Mouse (Mus musculus): ENCODE results near the gene Trpm3. TPM values are rescaled to one million over a fixed set of nuclear protein-coding genes. Genes with fewer than 3 reads are reported as not detected.
"Not testable (repeated sequence)": the region's sequence is repeated elsewhere in the genome, so short reads cannot be mapped to it uniquely, and the experiment has no call there.

The Trpm3 gene
- polyA plus RNA-seq, 1 experiment: not detected

DNA sequence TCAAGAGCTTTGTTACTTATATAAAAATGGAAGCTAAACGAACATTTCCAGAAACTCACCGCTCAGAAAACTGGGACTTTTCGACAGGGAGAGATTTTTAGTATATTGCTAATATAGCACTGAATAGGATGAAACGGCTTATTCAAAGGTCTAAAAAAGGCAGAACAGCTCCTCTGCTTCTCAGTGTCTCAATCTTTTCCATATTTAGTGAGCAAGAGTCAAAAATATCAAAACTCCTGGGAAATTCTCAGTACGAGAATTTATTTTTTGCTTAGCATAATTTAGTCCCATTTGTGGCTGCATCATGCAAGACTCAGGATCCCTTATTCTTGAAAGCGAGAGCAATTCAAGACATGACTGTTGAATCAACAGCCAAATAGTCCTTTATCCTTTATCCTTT is 884.1 kb downstream of the Trpm3 start:
- Histone ChIP-seq H3K4me3 (replicated peaks) (no peak overlapping the region), H3K4me1 (no peaks in the 10 kb centered on the region), H3K9me3 (no peaks in the 10 kb centered on the region), H3K27me3 (replicated peaks) (no peaks in the 10 kb centered on the region), H3K36me3 (replicated peaks; ENCODE audit: low read length) (no peaks in the 10 kb centered on the region)
- no peak for TF ChIP-seq GATA1 (IDR thresholded peaks at IDR 0.05; ENCODE audit: borderline replicate concordance, low read length)
- no peak for TF ChIP-seq FLI1 (IDR thresholded peaks at IDR 0.05; ENCODE audit: low read length)

DNA sequence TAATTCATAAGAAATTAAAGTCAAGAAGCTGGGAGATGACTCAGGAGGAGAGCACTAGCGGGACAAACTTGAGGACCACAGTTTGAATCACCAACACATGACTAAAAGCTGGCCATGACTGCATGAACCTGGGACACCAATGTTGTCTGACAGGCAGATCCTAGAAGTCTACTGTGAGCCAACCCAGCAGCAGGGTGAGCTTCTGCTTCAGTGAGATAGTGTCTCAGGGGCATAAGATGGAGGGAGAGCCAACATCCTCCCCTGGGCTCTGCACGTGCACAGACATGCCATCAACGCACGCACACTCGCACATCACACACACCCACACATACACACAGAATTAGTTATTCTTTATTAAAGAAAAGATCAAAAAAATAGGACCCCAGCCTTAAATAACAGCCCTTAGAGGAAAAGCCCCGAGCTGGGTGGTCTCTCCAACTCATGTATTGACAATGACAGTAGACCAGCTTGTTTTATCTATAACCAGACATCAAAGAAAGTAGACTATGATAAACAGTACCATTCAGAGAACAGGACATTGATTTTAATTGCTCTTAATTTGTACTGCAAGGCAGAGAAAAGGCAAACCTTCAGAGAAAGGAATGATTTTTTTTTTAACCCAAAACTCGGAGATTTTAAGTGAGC is 884.6 kb downstream of the Trpm3 start:
- Histone ChIP-seq H3K27me3 (replicated peaks) (no peaks in the 10 kb centered on the region), H3K36me3 (replicated peaks; ENCODE audit: low read length) (no peaks in the 10 kb centered on the region), H3K4me3 (replicated peaks) (no peak overlapping the region), H3K4me1 (no peaks in the 10 kb centered on the region), H3K9me3 (no peaks in the 10 kb centered on the region)
- TF ChIP-seq FLI1 (IDR thresholded peaks at IDR 0.05; ENCODE audit: low read length): no peak
- no peak for TF ChIP-seq GATA1 (IDR thresholded peaks at IDR 0.05; ENCODE audit: borderline replicate concordance, low read length)

GRCm38 (mm10) chr19:23024821-23025220 is 886.0 kb downstream of the Trpm3 start:
- Histone ChIP-seq H3K4me1 (no peaks in the 10 kb centered on the region), H3K4me3 (replicated peaks) (no peak overlapping the region), H3K27me3 (replicated peaks) (no peaks in the 10 kb centered on the region), H3K9me3 (peaks cover 3% of the 10 kb centered on the region; the same call in 1 of the 2 replicates), H3K36me3 (replicated peaks; ENCODE audit: low read length) (no peaks in the 10 kb centered on the region)
- no peak for TF ChIP-seq FLI1 (IDR thresholded peaks at IDR 0.05; ENCODE audit: low read length)
- no peak for TF ChIP-seq GATA1 (IDR thresholded peaks at IDR 0.05; ENCODE audit: borderline replicate concordance, low read length)

- Histone ChIP-seq H3K27me3 (replicated peaks) (no peaks in the 10 kb centered on the region), H3K36me3 (replicated peaks; ENCODE audit: low read length) (no peaks in the 10 kb centered on the region), H3K9me3 (peaks cover 3% of the 10 kb centered on the region; the same call in 1 of the 2 replicates), H3K4me3 (replicated peaks) (no peak overlapping the region), H3K4me1 (no peaks in the 10 kb centered on the region)
- TF ChIP-seq FLI1 (IDR thresholded peaks at IDR 0.05; ENCODE audit: low read length): no peak
- no peak for TF ChIP-seq GATA1 (IDR thresholded peaks at IDR 0.05; ENCODE audit: borderline replicate concordance, low read length)
Measured at GRCm38 (mm10) chr19:23026427-23026826, 887.6 kb downstream of the Trpm3 start.

DNA sequence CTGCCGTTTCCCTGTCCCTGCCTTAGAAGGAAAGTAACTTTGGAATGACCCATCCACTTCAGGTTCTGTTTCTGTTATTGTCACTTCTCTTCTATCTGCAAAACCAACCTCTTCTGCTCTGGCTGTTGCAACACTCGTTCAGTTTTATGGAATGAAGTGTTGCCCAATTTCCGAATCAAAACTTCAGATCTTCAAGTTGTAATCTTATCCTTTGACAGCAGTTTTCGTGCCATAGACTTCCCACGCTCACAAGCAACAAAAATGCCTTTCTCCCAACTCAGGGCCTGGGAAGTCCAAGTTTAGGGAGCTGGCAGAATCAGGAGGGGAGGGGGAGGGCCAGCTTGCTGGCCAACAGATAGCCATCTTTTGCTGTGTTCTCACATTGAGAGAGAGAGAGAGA is 889.4 kb downstream of the Trpm3 start:
- Histone ChIP-seq H3K27me3 (replicated peaks) (no peaks in the 10 kb centered on the region), H3K9me3 (peaks cover 8% of the 10 kb centered on the region), H3K36me3 (replicated peaks; ENCODE audit: low read length) (no peaks in the 10 kb centered on the region), H3K4me1 (no peaks in the 10 kb centered on the region), H3K4me3 (replicated peaks) (no peak overlapping the region)
- TF ChIP-seq GATA1 (IDR thresholded peaks at IDR 0.05; ENCODE audit: borderline replicate concordance, low read length) (no peak), FLI1 (IDR thresholded peaks at IDR 0.05; ENCODE audit: low read length) (no peak)

GRCm38 (mm10) chr19:23033343-23033742 is 894.5 kb downstream of the Trpm3 start:
- not testable (repeated sequence) for H3K4me1 ChIP-seq; H3K9me3 ChIP-seq; H3K27me3 ChIP-seq (replicated peaks); H3K36me3 ChIP-seq (replicated peaks; ENCODE audit: low read length); H3K4me3 ChIP-seq (replicated peaks)

- Histone ChIP-seq H3K4me3 (replicated peaks) (no peak overlapping the region), H3K4me1 (no peaks in the 10 kb centered on the region; the same call in 1 of the 2 replicates), H3K36me3 (replicated peaks; ENCODE audit: low read length) (no peaks in the 10 kb centered on the region), H3K9me3 (peaks cover 6% of the 10 kb centered on the region), H3K27me3 (replicated peaks) (peaks cover 3% of the 10 kb centered on the region)
- TF ChIP-seq FLI1 (IDR thresholded peaks at IDR 0.05; ENCODE audit: low read length) (no peak), GATA1 (IDR thresholded peaks at IDR 0.05; ENCODE audit: borderline replicate concordance, low read length) (no peak)
Measured at GRCm38 (mm10) chr19:23034117-23034516, 895.3 kb downstream of the Trpm3 start.

- peaks cover 5% of the 10 kb centered on the region for H3K9me3 ChIP-seq
- no peak overlapping the region for H3K4me3 ChIP-seq (replicated peaks)
- TF ChIP-seq GATA1 (IDR thresholded peaks at IDR 0.05; ENCODE audit: borderline replicate concordance, low read length): no peak
- no peak for TF ChIP-seq FLI1 (IDR thresholded peaks at IDR 0.05; ENCODE audit: low read length)
Measured at GRCm38 (mm10) chr19:23034933-23035332, 896.1 kb downstream of the Trpm3 start.

GRCm38 (mm10) chr19:23035786-23036185 is 896.9 kb downstream of the Trpm3 start:
- Histone ChIP-seq H3K27me3 (replicated peaks) (peaks cover 3% of the 10 kb centered on the region), H3K36me3 (replicated peaks; ENCODE audit: low read length) (no peaks in the 10 kb centered on the region)

More at GRCm38 (mm10) chr19:23034933-23035332, 896.1 kb downstream of the Trpm3 start:
- H3K36me3 ChIP-seq (replicated peaks; ENCODE audit: low read length): no peaks in the 10 kb centered on the region
- no peaks in the 10 kb centered on the region; the same call in 1 of the 2 replicates for H3K4me1 ChIP-seq
- peaks cover 3% of the 10 kb centered on the region for H3K27me3 ChIP-seq (replicated peaks)

GRCm38 (mm10) chr19:23036782-23037477 is 898.1 kb downstream of the Trpm3 start:
- H3K9me3 ChIP-seq: peaks cover 5% of the 10 kb centered on the region
- H3K4me3 ChIP-seq (replicated peaks): no peak overlapping the region
- H3K4me1 ChIP-seq: no peaks in the 10 kb centered on the region; the same call in 1 of the 2 replicates
- no peaks in the 10 kb centered on the region for H3K36me3 ChIP-seq (replicated peaks; ENCODE audit: low read length)
- H3K27me3 ChIP-seq (replicated peaks): peaks cover 5% of the 10 kb centered on the region
- TF ChIP-seq FLI1 (IDR thresholded peaks at IDR 0.05; ENCODE audit: low read length) (no peak), GATA1 (IDR thresholded peaks at IDR 0.05; ENCODE audit: borderline replicate concordance, low read length) (no peak)

More at GRCm38 (mm10) chr19:23035786-23036185, 896.9 kb downstream of the Trpm3 start:
- TF ChIP-seq FLI1 (IDR thresholded peaks at IDR 0.05; ENCODE audit: low read length) (no peak), GATA1 (IDR thresholded peaks at IDR 0.05; ENCODE audit: borderline replicate concordance, low read length) (no peak)
- H3K4me3 ChIP-seq (replicated peaks): no peak overlapping the region
- peaks cover 5% of the 10 kb centered on the region for H3K9me3 ChIP-seq
- no peaks in the 10 kb centered on the region; the same call in 1 of the 2 replicates for H3K4me1 ChIP-seq
